8 mouse cellular contexts compared by ENCODE assay signal in genomic region chr4:123717574-123718433, GRCm38 (mm10). TPM values are rescaled to one million over a fixed set of nuclear protein-coding genes. Genes with fewer than 3 reads are reported as not detected.
DNase-seq lines count a peak whose midpoint lies in the region; ATAC-seq and TF ChIP-seq lines count a peak whose summit lies in the region.

Gene Ndufs5, minus strand, starts transcription at chr4:123718202.

- no peaks in the 10 kb centered on the region for H3K9me3 ChIP-seq in erythroblast, embryonic 14.5 days (ENCODE audit: control insufficient read depth, low read length)
- H3K9me3 ChIP-seq in heart, embryonic 11.5 days (replicated peaks; ENCODE audit: control insufficient read depth, low read length), result no peaks in the 10 kb centered on the region
- no peaks in the 10 kb centered on the region for H3K9me3 ChIP-seq in kidney, embryonic 16.5 days (ENCODE audit: low read length)

- peak within 1 kb of the TSS; percentile 92 for H3ac ChIP-seq in C2C12 (ENCODE audit: control insufficient read depth, insufficient read length, low read depth)
- peak within 1 kb of the TSS; percentile 48 for H3ac ChIP-seq in myocyte (ENCODE audit: control insufficient read depth, insufficient read length)

- peak; percentile 92 for ATAC-seq in heart, embryonic 11.5 days (replicated peaks; ENCODE audit: insufficient number of reproducible peaks, low FRiP score, low TSS enrichment)
- peak; percentile 97 for ATAC-seq in kidney, embryonic 16.5 days (ENCODE audit: low FRiP score, low TSS enrichment)

- peak within 1 kb of the TSS; percentile 73 for H3K4me2 ChIP-seq in heart, embryonic 11.5 days
- peak within 1 kb of the TSS; percentile 80 for H3K4me2 ChIP-seq in kidney, embryonic 16.5 days (replicated peaks; ENCODE audit: low read depth, low read length)
- H3K4me2 ChIP-seq in myocyte (ENCODE audit: low read depth), result peak within 1 kb of the TSS; percentile 92

- peaks cover 9% of the 10 kb centered on the region for H3K79me3 ChIP-seq in C2C12 (ENCODE audit: low read depth)

- peaks cover 24% of the 10 kb centered on the region for H3K79me2 ChIP-seq in C2C12 (ENCODE audit: control insufficient read depth, insufficient read depth)
- peaks cover 7% of the 10 kb centered on the region; the same call in 1 of the 2 replicates for H3K79me2 ChIP-seq in liver, adult 2 months (ENCODE audit: control insufficient read depth, insufficient read depth, low read length)
- peaks cover 19% of the 10 kb centered on the region for H3K79me2 ChIP-seq in myocyte (ENCODE audit: control insufficient read depth, insufficient read depth)

- H3K9ac ChIP-seq in heart, embryonic 11.5 days (ENCODE audit: low read depth, low read length), result peak within 1 kb of the TSS; percentile 92
- H3K9ac ChIP-seq in kidney, embryonic 16.5 days (replicated peaks; ENCODE audit: low read length), result peak within 1 kb of the TSS; percentile 87
- peak within 1 kb of the TSS; percentile 85 for H3K9ac ChIP-seq in liver, adult 2 months (ENCODE audit: low read depth, low read length)

- no peaks in the 10 kb centered on the region for H3K27me3 ChIP-seq in C2C12 (ENCODE audit: control insufficient read depth, insufficient read depth, insufficient read length)
- no peaks in the 10 kb centered on the region for H3K27me3 ChIP-seq in erythroblast, embryonic 14.5 days (ENCODE audit: control insufficient read depth)
- no peaks in the 10 kb centered on the region for H3K27me3 ChIP-seq in heart, embryonic 11.5 days (ENCODE audit: control insufficient read depth, insufficient read depth, low read length)
- no peaks in the 10 kb centered on the region for H3K27me3 ChIP-seq in kidney, embryonic 16.5 days (ENCODE audit: insufficient read depth, low read length)
- no peaks in the 10 kb centered on the region for H3K27me3 ChIP-seq in liver, adult 2 months (ENCODE audit: control insufficient read depth, insufficient read depth, low read length)
- no peaks in the 10 kb centered on the region for H3K27me3 ChIP-seq in myocyte (ENCODE audit: control insufficient read depth, insufficient read depth, insufficient read length)
- no peaks in the 10 kb centered on the region for H3K27me3 ChIP-seq in splenic B cell, adult 2 months (ENCODE audit: control insufficient read depth, insufficient read depth, low read length, poor library complexity, severe bottlenecking)

- under 1% methylated on average over 40 of the region's 40 CpGs for WGBS in heart, embryonic 11.5 days (ENCODE audit: insufficient replicate concordance)
- WGBS in kidney, embryonic 16.5 days, result under 1% methylated on average over 40 of the region's 40 CpGs
- WGBS in liver, adult 2 months, result under 1% methylated on average over 40 of the region's 40 CpGs

- DNase-seq in brain, embryonic 14.5 days (ENCODE audit: low read depth), result peak; percentile 99
- peak; percentile 91 for DNase-seq in liver, adult 2 months (ENCODE audit: extremely low read depth, low read depth, low spot score)
- peak; percentile 98 for DNase-seq in splenic B cell, adult 2 months (ENCODE audit: low read depth, low spot score)

- no peak for TF ChIP-seq CTCF in C2C12 (IDR thresholded peaks at IDR 0.05; ENCODE audit: control insufficient read depth, insufficient read depth, insufficient read length)
- TF ChIP-seq CTCF in brain, embryonic 14.5 days (IDR thresholded peaks at IDR 0.05; ENCODE audit: borderline replicate concordance, extremely low read depth, insufficient read depth, insufficient read length), result no peak
- TF ChIP-seq CTCF in liver, adult 2 months (IDR thresholded peaks at IDR 0.05; ENCODE audit: low read depth, low read length), result no peak

- H3K4me3 ChIP-seq in C2C12 (ENCODE audit: insufficient read depth, poor library complexity, severe bottlenecking) (peak within 1 kb of the TSS; percentile 86), myocyte (peak within 1 kb of the TSS; percentile 93)
- H3K4me3 ChIP-seq in erythroblast, embryonic 14.5 days (replicated peaks), result peak within 1 kb of the TSS; percentile 99
- peak within 1 kb of the TSS; percentile 94 for H3K4me3 ChIP-seq in heart, embryonic 11.5 days (ENCODE audit: low read depth, low read length)
- H3K4me3 ChIP-seq in kidney, embryonic 16.5 days (ENCODE audit: low read length), result peak within 1 kb of the TSS; percentile 88
- peak within 1 kb of the TSS; percentile 84 for H3K4me3 ChIP-seq in liver, adult 2 months (ENCODE audit: insufficient read depth, low read depth, low read length)

- peak within 1 kb of the TSS; percentile 72 for H3K27ac ChIP-seq in heart, embryonic 11.5 days (ENCODE audit: low read depth, low read length)
- H3K27ac ChIP-seq in kidney, embryonic 16.5 days (ENCODE audit: low read length), result peak within 1 kb of the TSS; percentile 71
- peak within 1 kb of the TSS; percentile 76 for H3K27ac ChIP-seq in liver, adult 2 months (replicated peaks; ENCODE audit: insufficient read depth, low read depth, low read length)

- peaks cover 22% of the 10 kb centered on the region for H3K4me1 ChIP-seq in erythroblast, embryonic 14.5 days (ENCODE audit: control insufficient read depth)
- peaks cover 3% of the 10 kb centered on the region; the same call in 1 of the 2 replicates for H3K4me1 ChIP-seq in heart, embryonic 11.5 days (ENCODE audit: control insufficient read depth, insufficient read depth, low read length)
- H3K4me1 ChIP-seq in kidney, embryonic 16.5 days (ENCODE audit: insufficient read depth, low read length), result peaks cover 6% of the 10 kb centered on the region
- H3K4me1 ChIP-seq in liver, adult 2 months (ENCODE audit: control insufficient read depth, insufficient read depth, low read length), result peaks cover 8% of the 10 kb centered on the region

- peak; percentile 46; the same call in 1 of the 2 replicates for TF ChIP-seq POLR2A in brain, embryonic 14.5 days (IDR thresholded peaks at IDR 0.05; ENCODE audit: borderline replicate concordance, extremely low read depth, insufficient read depth, insufficient read length, poor library complexity, severe bottlenecking)
- peak; percentile 75 for TF ChIP-seq POLR2A in liver, adult 2 months (IDR thresholded peaks at IDR 0.05; ENCODE audit: extremely low read depth, insufficient read depth, low read length)
- TF ChIP-seq POLR2A in myocyte (IDR thresholded peaks at IDR 0.05; ENCODE audit: insufficient read length, low read depth), result peak; percentile 91

- H3K36me3 ChIP-seq in C2C12 (ENCODE audit: control insufficient read depth, insufficient read depth) (peaks cover 20% of the 10 kb centered on the region), myocyte (ENCODE audit: control insufficient read depth, insufficient read depth) (peaks cover 13% of the 10 kb centered on the region)
- H3K36me3 ChIP-seq in erythroblast, embryonic 14.5 days (ENCODE audit: control insufficient read depth), result peaks cover 22% of the 10 kb centered on the region
- H3K36me3 ChIP-seq in heart, embryonic 11.5 days (ENCODE audit: control insufficient read depth, insufficient read depth, low read length), result peaks cover 12% of the 10 kb centered on the region; the same call in 1 of the 2 replicates
- H3K36me3 ChIP-seq in kidney, embryonic 16.5 days (ENCODE audit: insufficient read depth, low read length), result peaks cover 19% of the 10 kb centered on the region
- H3K36me3 ChIP-seq in liver, adult 2 months (ENCODE audit: control insufficient read depth, insufficient read depth, low read length), result peaks cover 13% of the 10 kb centered on the region
- H3K36me3 ChIP-seq in splenic B cell, adult 2 months (ENCODE audit: control insufficient read depth, insufficient read depth, low read length, poor library complexity, severe bottlenecking), result peaks cover 3% of the 10 kb centered on the region; the same call in 1 of the 2 replicates

TF ChIP-seq in C2C12, 6 proteins besides CTCF, POLR2A, EP300 and RAD21:
- TF ChIP-seq CEBPB (IDR thresholded peaks at IDR 0.05; ENCODE audit: low read depth) (no peak), MAX (IDR thresholded peaks at IDR 0.05) (no peak), FOSL1 (IDR thresholded peaks at IDR 0.05; ENCODE audit: insufficient read depth, low read length, poor library complexity, severe bottlenecking) (no peak), MYOD1 (IDR thresholded peaks at IDR 0.05; ENCODE audit: control insufficient read depth, insufficient read length, low read depth) (no peak), USF1 (IDR thresholded peaks at IDR 0.05; ENCODE audit: low read depth) (no peak), MYOG (IDR thresholded peaks at IDR 0.05; ENCODE audit: control insufficient read depth, extremely low read depth, insufficient read length) (no peak)

TF ChIP-seq in myocyte, 11 proteins besides CTCF, POLR2A, EP300 and RAD21:
- TF ChIP-seq POLR2AphosphoS2 (IDR thresholded peaks at IDR 0.05; ENCODE audit: insufficient read length, low read depth) (peak; percentile 93), MAX (IDR thresholded peaks at IDR 0.05; ENCODE audit: low read depth) (no peak), TCF12 (IDR thresholded peaks at IDR 0.05; ENCODE audit: insufficient read depth, poor library complexity, severe bottlenecking) (no peak), CEBPB (IDR thresholded peaks at IDR 0.05; ENCODE audit: insufficient read depth, poor library complexity, severe bottlenecking) (no peak), MYOD1 (IDR thresholded peaks at IDR 0.05; ENCODE audit: control insufficient read depth in 1 of 3, insufficient read length in 2 of 3, low read depth in 2 of 3) (peak in 2 of 3 experiments; percentile 37 to 44), MYOG (IDR thresholded peaks at IDR 0.05; ENCODE audit: control insufficient read depth in 1 of 3, insufficient read depth in 1 of 3, insufficient read length in 2 of 3, low read depth in 2 of 3) (peak in 2 of 3 experiments; percentile 49 to 64)

RNA-seq across cellular contexts. Expression of gene Ndufs5, which starts in this region (rescaled TPM):
- 322 TPM for polyA plus RNA-seq in C2C12 (2012; fragmentation: generic; extraction: Trizol)
- 229 and 240 TPM in 2 replicates for polyA plus RNA-seq in brain, embryonic 14.5 days (2012; rRNA removed)
- 8.9 and 13.5 TPM in 2 replicates for polyA plus RNA-seq in erythroblast, embryonic 14.5 days (2012)
- polyA plus RNA-seq in heart, embryonic 11.5 days (2014; fragmentation: Nextera tagmentation; extraction: Ambion mirVana), result 490 and 495 TPM in 2 replicates
- polyA plus RNA-seq in kidney, embryonic 16.5 days (2015; fragmentation: Nextera tagmentation; extraction: Ambion mirVana), result 290 and 298 TPM in 2 replicates
- total RNA-seq in liver, adult 2 months (2014; rRNA removed), result 135 and 170 TPM in 2 replicates
- 41.1 and 84.0 TPM in 2 replicates for polyA plus RNA-seq in liver, adult 2 months (2012; rRNA removed)
- polyA plus RNA-seq in myocyte (2012; fragmentation: generic; extraction: Trizol), result 484 TPM

Comparison
In these comparisons a context has a peak if more than half of its experiments do, and no peak if none do; other contexts are left out.
1. Peak in every context shown above with its lines: DNase-seq, ATAC-seq, H3K4me3 ChIP-seq and H3K27ac ChIP-seq.